Mouse (Mus musculus): ENCODE data around the gene Gucy1b1. TPM values are rescaled to one million over a fixed set of nuclear protein-coding genes. Genes with fewer than 3 reads are reported as not detected.

The Gucy1b1 gene
- polyA plus RNA-seq (2012; fragmentation: generic; extraction: Trizol), result not detected

DNA sequence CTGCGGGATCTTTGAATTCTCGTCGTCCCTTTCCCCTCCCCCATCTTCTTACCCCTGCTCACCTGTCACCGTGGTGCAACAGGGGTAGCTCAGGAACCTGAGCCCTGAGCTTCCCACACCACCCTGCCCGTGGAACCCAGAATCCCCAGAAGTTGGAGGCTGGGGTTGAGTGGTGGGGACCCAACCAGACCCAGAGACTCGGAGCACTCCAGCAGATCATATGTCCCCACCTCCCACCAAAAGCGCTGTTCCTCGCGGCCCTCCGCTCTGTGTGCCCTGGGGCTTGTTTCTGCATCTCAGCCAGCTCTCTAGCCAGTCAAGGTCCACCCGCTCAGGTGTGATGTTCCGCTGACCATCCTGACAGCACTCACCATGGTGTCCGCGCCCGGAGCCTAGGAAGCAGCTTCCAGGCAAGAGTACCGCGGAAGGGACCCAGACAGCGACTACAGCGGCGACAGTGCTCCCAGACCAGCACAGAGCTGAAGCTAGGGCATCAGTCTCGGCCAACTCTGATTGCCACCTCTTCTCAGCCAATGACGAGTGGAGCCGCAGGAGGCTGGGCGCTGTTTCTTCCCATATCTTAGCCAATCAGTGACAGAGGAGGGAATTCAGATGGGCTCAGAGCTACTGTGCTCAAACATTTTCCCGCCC, at the start of gene Gucy1b1:
TSS of gene Gucy1b1 (minus strand) at position 489 of the 651 bp plus-strand sequence.

Other genes with a start within 250 kb of the Gucy1b1 start
- gene Ctso, start 142.1 kb downstream of the Gucy1b1 start, polyA plus RNA-seq (2012; fragmentation: generic; extraction: Trizol), result 1 to 10 TPM in 1 of 2 experiments, under 1 TPM in 1; 0.11 to 5.0 TPM
- under 1 TPM in 1 of 2 experiments, not detected in 1; 0.02 TPM for gene Tdo2, start 98.5 kb downstream of the Gucy1b1 start, polyA plus RNA-seq (2012; fragmentation: generic; extraction: Trizol)
- not detected for gene Asic5, start 92.4 kb downstream of the Gucy1b1 start, polyA plus RNA-seq (2012; fragmentation: generic; extraction: Trizol)
- gene Gucy1a1, start 71.1 kb upstream of the Gucy1b1 start, polyA plus RNA-seq (2012; fragmentation: generic; extraction: Trizol), result not detected

Measured in C3H10T1/2 (cell line).